Mouse (Mus musculus): ENCODE measurements around the gene Mfsd4b1. TPM values are rescaled to one million over a fixed set of nuclear protein-coding genes. Genes with fewer than 3 reads are reported as not detected.

Mfsd4b1 gene
- polyA plus RNA-seq, 1 experiment from 2014 or later, result 0.74 TPM

DNA sequence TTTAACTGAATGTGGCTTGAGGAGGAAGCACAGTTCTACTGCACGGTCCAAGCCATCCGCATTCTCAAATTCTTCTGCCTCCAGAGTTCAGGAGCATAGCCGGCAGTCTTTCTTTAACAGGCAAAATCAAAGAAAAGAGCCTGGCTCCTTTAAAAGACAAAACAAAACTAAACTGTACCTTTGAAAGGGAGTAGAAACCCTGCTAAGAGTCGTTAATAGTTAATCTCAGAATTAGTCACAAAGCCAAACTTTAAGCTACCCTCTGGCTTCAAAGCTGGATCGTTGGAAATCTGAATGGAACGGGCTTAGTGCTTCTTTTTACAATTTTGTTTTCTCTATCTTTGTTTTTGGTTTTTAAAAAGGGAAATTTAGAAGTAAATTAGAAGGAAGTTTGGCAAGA is 37.7 kb upstream of the Mfsd4b1 start:
- ATAC-seq (ENCODE audit: low read depth), result peak; percentile 56
- Histone ChIP-seq H3K9me3 (replicated peaks; ENCODE audit: control insufficient read depth, low read length) (no peaks in the 10 kb centered on the region), H3K27ac (ENCODE audit: low read length) (peak overlapping the region; percentile 81), H3K36me3 (ENCODE audit: control insufficient read depth, insufficient read depth) (peaks cover 8% of the 10 kb centered on the region; the same call in 1 of the 2 replicates), H3K4me3 (ENCODE audit: low read depth, low read length) (no peak overlapping the region), H3K9ac (ENCODE audit: low read depth, low read length) (no peak overlapping the region), H3K27me3 (ENCODE audit: control insufficient read depth, insufficient read depth, low read depth, low read length) (no peaks in the 10 kb centered on the region), H3K4me2 (ENCODE audit: low read depth, low read length) (peak overlapping the region; percentile 39), H3K4me1 (ENCODE audit: control insufficient read depth, low read depth, low read length) (peaks cover 3% of the 10 kb centered on the region)
- 80% methylated on average over 6 of the region's 6 CpGs for WGBS (ENCODE audit: insufficient replicate concordance)

- Histone ChIP-seq H3K4me2 (ENCODE audit: low read depth, low read length) (no peak overlapping the region), H3K9me3 (replicated peaks; ENCODE audit: control insufficient read depth, low read length) (no peaks in the 10 kb centered on the region), H3K4me1 (ENCODE audit: control insufficient read depth, low read depth, low read length) (peaks cover 3% of the 10 kb centered on the region), H3K9ac (ENCODE audit: low read depth, low read length) (no peak overlapping the region), H3K4me3 (ENCODE audit: low read depth, low read length) (no peak overlapping the region), H3K27ac (ENCODE audit: low read length) (no peak overlapping the region), H3K36me3 (ENCODE audit: control insufficient read depth, insufficient read depth) (peaks cover 8% of the 10 kb centered on the region; the same call in 1 of the 2 replicates), H3K27me3 (ENCODE audit: control insufficient read depth, insufficient read depth, low read depth, low read length) (no peaks in the 10 kb centered on the region)
- 89% methylated on average over 5 of the region's 5 CpGs for WGBS (ENCODE audit: insufficient replicate concordance)
- no peak for ATAC-seq (ENCODE audit: low read depth)
Observed at GRCm38 (mm10) chr10:40061926-40062325, 36.9 kb upstream of the Mfsd4b1 start.

DNA sequence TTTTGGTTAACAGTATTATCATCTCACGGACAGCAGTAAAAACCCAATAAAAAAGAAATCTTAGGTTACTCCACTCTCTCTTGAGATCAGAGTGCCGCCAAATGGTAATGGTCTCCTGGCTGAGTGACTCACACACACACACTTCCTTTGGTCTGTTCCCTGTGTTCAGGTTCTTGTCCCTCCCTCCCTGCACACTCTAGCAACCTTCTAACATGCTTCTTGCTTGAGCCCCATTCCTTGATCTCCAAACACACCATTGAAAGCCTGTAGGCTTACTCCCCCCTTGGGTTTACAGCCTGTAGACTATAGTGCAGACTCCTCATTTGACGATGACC is 33.7 kb upstream of the Mfsd4b1 start:
- Histone ChIP-seq H3K27me3 (ENCODE audit: control insufficient read depth, insufficient read depth, low read depth, low read length) (no peaks in the 10 kb centered on the region), H3K9me3 (replicated peaks; ENCODE audit: control insufficient read depth, low read length) (no peaks in the 10 kb centered on the region), H3K9ac (ENCODE audit: low read depth, low read length) (no peak overlapping the region), H3K27ac (ENCODE audit: low read length) (no peak overlapping the region), H3K4me1 (ENCODE audit: control insufficient read depth, low read depth, low read length) (peaks cover 5% of the 10 kb centered on the region), H3K4me2 (ENCODE audit: low read depth, low read length) (no peak overlapping the region), H3K36me3 (ENCODE audit: control insufficient read depth, insufficient read depth) (peaks cover 24% of the 10 kb centered on the region), H3K4me3 (ENCODE audit: low read depth, low read length) (no peak overlapping the region)
- ATAC-seq (ENCODE audit: low read depth), result no peak
- 74% methylated on average over 3 of the region's 3 CpGs for WGBS (ENCODE audit: insufficient replicate concordance)

- Histone ChIP-seq H3K27ac (ENCODE audit: low read length) (no peak overlapping the region), H3K36me3 (ENCODE audit: control insufficient read depth, insufficient read depth) (peaks cover 29% of the 10 kb centered on the region), H3K4me2 (ENCODE audit: low read depth, low read length) (no peak overlapping the region), H3K27me3 (ENCODE audit: control insufficient read depth, insufficient read depth, low read depth, low read length) (no peaks in the 10 kb centered on the region), H3K9ac (ENCODE audit: low read depth, low read length) (no peak overlapping the region), H3K4me1 (ENCODE audit: control insufficient read depth, low read depth, low read length) (peaks cover 5% of the 10 kb centered on the region), H3K4me3 (ENCODE audit: low read depth, low read length) (no peak overlapping the region), H3K9me3 (replicated peaks; ENCODE audit: control insufficient read depth, low read length) (no peaks in the 10 kb centered on the region)
- ATAC-seq (ENCODE audit: low read depth), result no peak
- WGBS (ENCODE audit: insufficient replicate concordance), result 58% methylated on average over 6 of the region's 6 CpGs
Observed at GRCm38 (mm10) chr10:40058062-40058785, 33.2 kb upstream of the Mfsd4b1 start.

GRCm38 (mm10) chr10:40057615-40058014 is 32.5 kb upstream of the Mfsd4b1 start:
- WGBS (ENCODE audit: insufficient replicate concordance), result 45% methylated on average over 2 of the region's 2 CpGs

GRCm38 (mm10) chr10:40054455-40054854 is 29.4 kb upstream of the Mfsd4b1 start:
- Histone ChIP-seq H3K4me2 (ENCODE audit: low read depth, low read length) (no peak overlapping the region), H3K27ac (ENCODE audit: low read length) (no peak overlapping the region), H3K4me1 (ENCODE audit: control insufficient read depth, low read depth, low read length) (peaks cover 5% of the 10 kb centered on the region; the same call in 1 of the 2 replicates), H3K4me3 (ENCODE audit: low read depth, low read length) (no peak overlapping the region), H3K36me3 (ENCODE audit: control insufficient read depth, insufficient read depth) (peaks cover 46% of the 10 kb centered on the region), H3K9me3 (replicated peaks; ENCODE audit: control insufficient read depth, low read length) (no peaks in the 10 kb centered on the region), H3K9ac (ENCODE audit: low read depth, low read length) (no peak overlapping the region), H3K27me3 (ENCODE audit: control insufficient read depth, insufficient read depth, low read depth, low read length) (no peaks in the 10 kb centered on the region)
- ATAC-seq (ENCODE audit: low read depth), result no peak
- WGBS (ENCODE audit: insufficient replicate concordance), result 87% methylated on average over 8 of the region's 8 CpGs

More at GRCm38 (mm10) chr10:40057615-40058014, 32.5 kb upstream of the Mfsd4b1 start:
- Histone ChIP-seq H3K4me2 (ENCODE audit: low read depth, low read length) (no peak overlapping the region), H3K9ac (ENCODE audit: low read depth, low read length) (no peak overlapping the region), H3K9me3 (replicated peaks; ENCODE audit: control insufficient read depth, low read length) (no peaks in the 10 kb centered on the region), H3K4me3 (ENCODE audit: low read depth, low read length) (no peak overlapping the region), H3K27me3 (ENCODE audit: control insufficient read depth, insufficient read depth, low read depth, low read length) (no peaks in the 10 kb centered on the region), H3K4me1 (ENCODE audit: control insufficient read depth, low read depth, low read length) (peaks cover 5% of the 10 kb centered on the region), H3K36me3 (ENCODE audit: control insufficient read depth, insufficient read depth) (peaks cover 35% of the 10 kb centered on the region), H3K27ac (ENCODE audit: low read length) (no peak overlapping the region)
- ATAC-seq (ENCODE audit: low read depth), result no peak

DNA sequence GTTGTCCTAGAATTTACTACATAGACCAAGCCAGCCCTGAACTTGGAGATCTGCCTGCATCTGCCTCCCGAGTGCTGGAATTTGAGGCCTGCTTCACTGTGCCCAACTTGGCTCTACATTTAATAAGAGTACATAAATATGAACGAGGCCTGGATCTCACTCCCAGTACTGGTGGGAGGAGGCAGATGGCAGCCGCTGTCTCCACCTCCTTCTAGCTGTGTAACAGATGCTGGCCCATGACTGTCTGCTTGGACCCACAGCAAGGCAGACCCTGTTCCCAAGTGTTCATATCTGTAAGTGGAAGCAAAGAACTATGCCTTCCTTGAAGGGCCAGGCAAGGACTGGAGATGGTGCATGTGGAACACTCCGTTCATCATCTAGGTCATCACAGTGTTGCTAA is 28.8 kb upstream of the Mfsd4b1 start:
- 78% methylated on average over 4 of the region's 4 CpGs for WGBS (ENCODE audit: insufficient replicate concordance)
- no peak overlapping the region for H3K27ac ChIP-seq (ENCODE audit: low read length)
- H3K9ac ChIP-seq (ENCODE audit: low read depth, low read length), result no peak overlapping the region
- no peak for ATAC-seq (ENCODE audit: low read depth)
- H3K4me3 ChIP-seq (ENCODE audit: low read depth, low read length), result no peak overlapping the region
- peaks cover 46% of the 10 kb centered on the region for H3K36me3 ChIP-seq (ENCODE audit: control insufficient read depth, insufficient read depth)
- H3K4me1 ChIP-seq (ENCODE audit: control insufficient read depth, low read depth, low read length), result peaks cover 3% of the 10 kb centered on the region; the same call in 1 of the 2 replicates
- no peaks in the 10 kb centered on the region for H3K27me3 ChIP-seq (ENCODE audit: control insufficient read depth, insufficient read depth, low read depth, low read length)
- no peaks in the 10 kb centered on the region for H3K9me3 ChIP-seq (replicated peaks; ENCODE audit: control insufficient read depth, low read length)
- H3K4me2 ChIP-seq (ENCODE audit: low read depth, low read length), result no peak overlapping the region

GRCm38 (mm10) chr10:40053257-40053895 is 28.3 kb upstream of the Mfsd4b1 start:
- no peak for ATAC-seq (ENCODE audit: low read depth)
- peaks cover 46% of the 10 kb centered on the region for H3K36me3 ChIP-seq (ENCODE audit: control insufficient read depth, insufficient read depth)
- H3K27me3 ChIP-seq (ENCODE audit: control insufficient read depth, insufficient read depth, low read depth, low read length), result no peaks in the 10 kb centered on the region
- no peak overlapping the region for H3K9ac ChIP-seq (ENCODE audit: low read depth, low read length)
- H3K4me3 ChIP-seq (ENCODE audit: low read depth, low read length), result no peak overlapping the region
- no peak overlapping the region for H3K27ac ChIP-seq (ENCODE audit: low read length)
- WGBS (ENCODE audit: insufficient replicate concordance), result 56% methylated on average over 3 of the region's 3 CpGs
- H3K9me3 ChIP-seq (replicated peaks; ENCODE audit: control insufficient read depth, low read length), result no peaks in the 10 kb centered on the region
- no peak overlapping the region for H3K4me2 ChIP-seq (ENCODE audit: low read depth, low read length)
- H3K4me1 ChIP-seq (ENCODE audit: control insufficient read depth, low read depth, low read length), result peaks cover 2% of the 10 kb centered on the region; the same call in 1 of the 2 replicates

DNA sequence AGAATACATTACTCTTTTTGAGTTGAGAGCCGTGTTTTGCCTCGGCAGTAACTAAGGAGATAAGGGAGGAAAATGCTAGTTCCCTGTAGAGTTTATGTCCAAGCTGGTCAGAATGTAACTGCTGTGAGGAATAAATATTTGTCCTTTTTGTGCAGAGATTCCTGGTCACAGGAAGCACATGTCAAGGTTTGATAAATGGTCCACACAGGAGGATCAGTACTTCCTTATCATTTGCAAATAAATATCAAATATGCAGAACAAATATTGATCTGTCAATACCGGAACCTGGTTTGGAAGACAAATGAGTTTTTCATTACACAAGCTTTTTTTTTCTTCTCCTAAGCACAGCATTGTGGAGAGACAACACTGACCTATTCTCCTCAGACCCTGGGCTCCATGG is 26.9 kb upstream of the Mfsd4b1 start:
- no peak overlapping the region for H3K4me2 ChIP-seq (ENCODE audit: low read depth, low read length)
- H3K27ac ChIP-seq (ENCODE audit: low read length), result no peak overlapping the region
- H3K9ac ChIP-seq (ENCODE audit: low read depth, low read length), result no peak overlapping the region
- H3K27me3 ChIP-seq (ENCODE audit: control insufficient read depth, insufficient read depth, low read depth, low read length), result no peaks in the 10 kb centered on the region
- peaks cover 46% of the 10 kb centered on the region for H3K36me3 ChIP-seq (ENCODE audit: control insufficient read depth, insufficient read depth)
- no peaks in the 10 kb centered on the region for H3K9me3 ChIP-seq (replicated peaks; ENCODE audit: control insufficient read depth, low read length)
- no peak overlapping the region for H3K4me3 ChIP-seq (ENCODE audit: low read depth, low read length)
- no peak for ATAC-seq (ENCODE audit: low read depth)
- H3K4me1 ChIP-seq (ENCODE audit: control insufficient read depth, low read depth, low read length), result peaks cover 2% of the 10 kb centered on the region; the same call in 1 of the 2 replicates
- WGBS (ENCODE audit: insufficient replicate concordance), result 72% methylated on average over 3 of the region's 3 CpGs

All from liver, embryonic 16.5 days (tissue).